In the genomic region with DNA sequence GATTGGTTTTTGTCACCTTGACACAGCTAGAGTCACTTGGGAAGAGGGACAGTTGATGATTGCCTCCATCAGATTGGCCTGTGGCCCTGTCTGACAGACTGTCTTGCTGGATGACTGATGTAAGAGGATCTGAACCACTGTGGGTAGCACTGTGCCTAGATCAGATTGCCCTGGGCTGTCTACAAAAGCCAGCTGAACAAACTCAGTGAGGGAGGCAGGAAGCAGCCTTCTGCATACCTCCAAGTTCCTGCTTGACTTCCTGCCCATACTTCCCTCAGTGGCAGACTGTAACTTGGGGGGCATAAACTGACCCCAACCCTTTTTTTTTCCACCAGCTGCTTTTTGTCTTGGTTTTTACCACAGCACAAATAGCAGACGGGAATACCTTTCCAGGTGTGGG, we compare ENCODE assay signal across 26 mouse cellular contexts. TPM values are rescaled to one million over a fixed set of nuclear protein-coding genes. Genes with fewer than 3 reads are reported as not detected.
DNase-seq lines count a peak whose midpoint lies in the region; ATAC-seq lines count a peak whose summit lies in the region.
"Had no signal": no experiment of that assay in that cellular context is flagged by ENCODE, and none has a peak within 500 bp of the region (broad histone marks: within the 10 kb centered on the region; RNA-seq: fewer than 3 reads in every experiment).

No protein-coding gene starts in this region.

- H3K4me2 ChIP-seq in liver, embryonic 11.5 days: no peak overlapping the region
- no peak overlapping the region for H3K4me2 ChIP-seq in liver, embryonic 12.5 days
- H3K4me2 ChIP-seq: embryonic facial prominence, embryonic 12.5 days; forebrain, embryonic 15.5 days; heart, embryonic 13.5 days; hindbrain, embryonic 12.5 days had no signal

- no peak for DNase-seq in liver, embryonic 11.5 days (ENCODE audit: low spot score)
- peak; percentile 24 for DNase-seq in embryo, embryonic 10.5 days (ENCODE audit: low spot score)
- peak; percentile 23 for DNase-seq in mesoderm, embryonic 11.5 days (ENCODE audit: low read depth, low spot score)
- DNase-seq in yolk sac, embryonic 10.5 days (ENCODE audit: low spot score): no peak
- no peak for DNase-seq in adrenal gland, postnatal 14 days
- DNase-seq: adrenal gland, postnatal 25 days; cerebellum, adult 18-20 months; cerebellum, adult 9-11 months; cerebellum, postnatal 36 days; gastrocnemius, postnatal 10 days; heart, postnatal 4 days had no signal

- ATAC-seq in liver, embryonic 11.5 days (replicated peaks; ENCODE audit: low FRiP score): 0 out of 2 replicates have a peak, but pooled peaks have one; percentile 23
- ATAC-seq in liver, embryonic 12.5 days: no peak
- ATAC-seq: activated CD4-positive, CD25-positive, alpha-beta regulatory T cell, adult 4 months; forebrain, embryonic 15.5 days; hindbrain, embryonic 16.5 days; inflammation-experienced regulatory T-cells, adult 6 months; intestine, postnatal 0 days; Patski had no signal

- no peaks in the 10 kb centered on the region for H3K36me3 ChIP-seq in liver, embryonic 11.5 days (ENCODE audit: control insufficient read depth, insufficient read depth, low read length)
- H3K36me3 ChIP-seq in liver, embryonic 12.5 days: no peaks in the 10 kb centered on the region
- H3K36me3 ChIP-seq: embryonic facial prominence, embryonic 12.5 days; forebrain, embryonic 15.5 days; heart, embryonic 13.5 days; hindbrain, embryonic 12.5 days had no signal

- no peaks in the 10 kb centered on the region for H3K9me3 ChIP-seq in liver, embryonic 11.5 days (ENCODE audit: control insufficient read depth, low read length)
- H3K9me3 ChIP-seq in liver, embryonic 12.5 days (replicated peaks): no peaks in the 10 kb centered on the region
- H3K9me3 ChIP-seq: embryonic facial prominence, embryonic 12.5 days; forebrain, embryonic 15.5 days; heart, embryonic 13.5 days; hindbrain, embryonic 12.5 days had no signal

- 68% methylated on average over 1 of the region's 1 CpGs for WGBS in liver, embryonic 11.5 days
- WGBS in liver, embryonic 12.5 days (ENCODE audit: insufficient replicate concordance): 55% methylated on average over 1 of the region's 1 CpGs

- no peak overlapping the region for H3K4me3 ChIP-seq in liver, embryonic 11.5 days (ENCODE audit: low read depth, low read length)
- no peak overlapping the region for H3K4me3 ChIP-seq in liver, embryonic 12.5 days
- H3K4me3 ChIP-seq: embryonic facial prominence, embryonic 12.5 days; forebrain, embryonic 15.5 days; heart, embryonic 13.5 days; hindbrain, embryonic 12.5 days had no signal

- H3K4me1 ChIP-seq in liver, embryonic 11.5 days (replicated peaks; ENCODE audit: control insufficient read depth, insufficient read depth, low read length): no peaks in the 10 kb centered on the region
- no peaks in the 10 kb centered on the region for H3K4me1 ChIP-seq in liver, embryonic 12.5 days
- H3K4me1 ChIP-seq: forebrain, embryonic 15.5 days; heart, embryonic 13.5 days had no signal

- no peaks in the 10 kb centered on the region for H3K27me3 ChIP-seq in liver, embryonic 11.5 days (replicated peaks; ENCODE audit: control insufficient read depth, insufficient read depth, low read length)
- H3K27me3 ChIP-seq in liver, embryonic 12.5 days (replicated peaks): no peaks in the 10 kb centered on the region
- H3K27me3 ChIP-seq: CH12.LX; embryonic facial prominence, embryonic 12.5 days; forebrain, embryonic 15.5 days; heart, embryonic 13.5 days; hindbrain, embryonic 12.5 days; Patski had no signal

- no peak overlapping the region for H3K27ac ChIP-seq in liver, embryonic 11.5 days (ENCODE audit: low read depth, low read length)
- no peak overlapping the region for H3K27ac ChIP-seq in liver, embryonic 12.5 days
- H3K27ac ChIP-seq: embryonic facial prominence, embryonic 12.5 days; forebrain, embryonic 15.5 days; heart, embryonic 13.5 days; hindbrain, embryonic 12.5 days had no signal

- no peak overlapping the region for H3K9ac ChIP-seq in liver, embryonic 11.5 days (ENCODE audit: low read depth, low read length)
- H3K9ac ChIP-seq in liver, embryonic 12.5 days: no peak overlapping the region
- H3K9ac ChIP-seq: embryonic facial prominence, embryonic 12.5 days; forebrain, embryonic 15.5 days; heart, embryonic 13.5 days; hindbrain, embryonic 12.5 days had no signal

RNA-seq across cellular contexts. Expression of a gene that starts 48.5 kb away (rescaled TPM):
- polyA plus RNA-seq in liver, embryonic 11.5 days (2014; fragmentation: Nextera tagmentation; extraction: Ambion mirVana): 0.09 and 0.11 TPM in 2 replicates
- not detected in 2 replicates for polyA plus RNA-seq in liver, embryonic 12.5 days (2016; fragmentation: Nextera tagmentation; extraction: Ambion mirVana)
- total RNA-seq in adrenal gland, postnatal 14 days (2021): not detected in 2 replicates
- total RNA-seq: adrenal gland, adult 18-20 months; adrenal gland, postnatal 25 days; CH12.LX; gastrocnemius, postnatal 10 days; gastrocnemius, postnatal 4 days; heart, adult 8-10 months had no signal
- polyA plus RNA-seq: activated CD4-positive, CD25-positive, alpha-beta regulatory T cell, adult 4 months; embryonic facial prominence, embryonic 12.5 days; forebrain, embryonic 11.5 days; forebrain, embryonic 15.5 days; inflammation-experienced regulatory T-cells, adult 6 months; intestine, postnatal 0 days; Patski had no signal

Comparison
In these comparisons a context has a peak if more than half of its experiments do, and no peak if none do; other contexts are left out.
1. DNase-seq: peak in embryo, embryonic 10.5 days (single experiment) and mesoderm, embryonic 11.5 days (single experiment); none in liver, embryonic 11.5 days (single experiment), yolk sac, embryonic 10.5 days (single experiment) and adrenal gland, postnatal 14 days (single experiment).